Mouse (Mus musculus): ENCODE measurements around the gene Fmo6. TPM values are rescaled to one million over a fixed set of nuclear protein-coding genes. Genes with fewer than 3 reads are reported as not detected.

The Fmo6 gene
- total RNA-seq, 2 experiments from 2014 or later, result not detected

Other genes with a start within 250 kb of the Fmo6 start
- 100 to 1,000 TPM; 212 to 222 TPM for gene Prrc2c, start 197.0 kb downstream of the Fmo6 start, total RNA-seq (2021)
- not detected for gene Fmo4, start 123.5 kb downstream of the Fmo6 start, total RNA-seq (2021)
- 10 to 100 TPM; 24.3 to 26.8 TPM for gene Fmo1, start 70.9 kb downstream of the Fmo6 start, total RNA-seq (2021)
- under 1 TPM; 0.45 to 0.99 TPM for gene Fmo2, start 38.8 kb downstream of the Fmo6 start, total RNA-seq (2021)
- not detected for gene Fmo3, start 47.0 kb upstream of the Fmo6 start, total RNA-seq (2021)
- gene Mroh9, start 148.2 kb upstream of the Fmo6 start, total RNA-seq (2021), result not detected